Mouse (Mus musculus) retina, adult 2 months (tissue): Measurements from ENCODE around the gene Mageb2.
"Not testable (repeated sequence)": the region's sequence is repeated elsewhere in the genome, so short reads cannot be mapped to it uniquely, and the experiment has no call there.

Source experiments
- DNase-seq: peaks from one replicate; pipeline ENCODE4 v3.0.0-alpha.2; 2012; ENCODE audit warnings: low read depth, low spot score

Gene Mageb2

GRCm38 (mm10) chrX:91331390-91331789 is at the start of gene Mageb2:
Gene Mageb2, plus strand, starts transcription at chrX:91331690.
- not testable (repeated sequence) for DNase-seq

- not testable (repeated sequence) for DNase-seq
Measured at GRCm38 (mm10) chrX:91313256-91313655, 18.2 kb upstream of the Mageb2 start.
